Mouse (Mus musculus): Measurements from ENCODE around the gene Acsm4. TPM values are rescaled to one million over a fixed set of nuclear protein-coding genes. Genes with fewer than 3 reads are reported as not detected.
"Not testable (repeated sequence)": the region's sequence is repeated elsewhere in the genome, so short reads cannot be mapped to it uniquely, and the experiment has no call there.

The Acsm4 gene
- polyA plus RNA-seq, 1 experiment from 2014 or later: not detected

GRCm38 (mm10) chr7:119694926-119695325, 5.1 kb downstream of the Acsm4 start:
- Histone ChIP-seq H3K4me2 (replicated peaks; ENCODE audit: low read depth, low read length) (no peak overlapping the region), H3K4me1 (ENCODE audit: control insufficient read depth, insufficient read depth, low read length) (no peaks in the 10 kb centered on the region), H3K9ac (replicated peaks; ENCODE audit: low read depth, low read length) (no peak overlapping the region), H3K4me3 (ENCODE audit: low read depth, low read length) (no peak overlapping the region), H3K27me3 (ENCODE audit: control insufficient read depth, insufficient read depth, low read length) (no peaks in the 10 kb centered on the region), H3K27ac (ENCODE audit: low read length) (no peak overlapping the region), H3K36me3 (ENCODE audit: control insufficient read depth, insufficient read depth, low read length) (no peaks in the 10 kb centered on the region), H3K9me3 (ENCODE audit: control insufficient read depth, low read depth, low read length) (no peaks in the 10 kb centered on the region)
- WGBS: 68% methylated on average over 1 of the region's 1 CpGs
- ATAC-seq (ENCODE audit: insufficient number of reproducible peaks, insufficient read depth, low FRiP score, low read depth): no peak

- Histone ChIP-seq H3K27ac (ENCODE audit: low read length) (no peak overlapping the region), H3K4me1 (ENCODE audit: control insufficient read depth, insufficient read depth, low read length) (no peaks in the 10 kb centered on the region), H3K36me3 (ENCODE audit: control insufficient read depth, insufficient read depth, low read length) (peaks cover 33% of the 10 kb centered on the region), H3K27me3 (ENCODE audit: control insufficient read depth, insufficient read depth, low read length) (no peaks in the 10 kb centered on the region), H3K4me3 (ENCODE audit: low read depth, low read length) (no peak overlapping the region), H3K9me3 (ENCODE audit: control insufficient read depth, low read depth, low read length) (no peaks in the 10 kb centered on the region), H3K4me2 (replicated peaks; ENCODE audit: low read depth, low read length) (no peak overlapping the region), H3K9ac (replicated peaks; ENCODE audit: low read depth, low read length) (no peak overlapping the region)
- no peak for ATAC-seq (ENCODE audit: insufficient number of reproducible peaks, insufficient read depth, low FRiP score, low read depth)
- WGBS: 90% methylated on average over 7 of the region's 7 CpGs
These were observed 24.3 kb downstream of the Acsm4 start for GRCm38 (mm10) chr7:119714111-119714510.

GRCm38 (mm10) chr7:119720253-119720946, 30.6 kb downstream of the Acsm4 start, which contains the start of gene Thumpd1:
Thumpd1 (minus strand) TSS chr7:119720798.
- Histone ChIP-seq H3K4me2 (replicated peaks; ENCODE audit: low read depth, low read length) (peak within 1 kb of the TSS; percentile 76), H3K4me3 (ENCODE audit: low read depth, low read length) (peak within 1 kb of the TSS; percentile 97), H3K27me3 (ENCODE audit: control insufficient read depth, insufficient read depth, low read length) (no peaks in the 10 kb centered on the region), H3K9me3 (ENCODE audit: control insufficient read depth, low read depth, low read length) (no peaks in the 10 kb centered on the region), H3K27ac (ENCODE audit: low read length) (peak within 1 kb of the TSS; percentile 58; the same call in 1 of the 2 replicates), H3K36me3 (ENCODE audit: control insufficient read depth, insufficient read depth, low read length) (peaks cover 28% of the 10 kb centered on the region), H3K4me1 (ENCODE audit: control insufficient read depth, insufficient read depth, low read length) (peaks cover 4% of the 10 kb centered on the region; the same call in 1 of the 2 replicates), H3K9ac (replicated peaks; ENCODE audit: low read depth, low read length) (peak within 1 kb of the TSS; percentile 76)
- WGBS: under 1% methylated on average over 60 of the region's 60 CpGs
- peak; percentile 93 for ATAC-seq (ENCODE audit: insufficient number of reproducible peaks, insufficient read depth, low FRiP score, low read depth)

GRCm38 (mm10) chr7:119720947-119721310, 31.1 kb downstream of the Acsm4 start:
- WGBS: 12% methylated on average over 8 of the region's 8 CpGs
- ATAC-seq (ENCODE audit: insufficient number of reproducible peaks, insufficient read depth, low FRiP score, low read depth): peak; percentile 12; the same call in 1 of the 2 replicates
- Histone ChIP-seq H3K4me1 (ENCODE audit: control insufficient read depth, insufficient read depth, low read length) (peaks cover 4% of the 10 kb centered on the region; the same call in 1 of the 2 replicates), H3K27ac (ENCODE audit: low read length) (no peak overlapping the region), H3K9ac (replicated peaks; ENCODE audit: low read depth, low read length) (peak overlapping the region; percentile 38), H3K27me3 (ENCODE audit: control insufficient read depth, insufficient read depth, low read length) (no peaks in the 10 kb centered on the region), H3K4me2 (replicated peaks; ENCODE audit: low read depth, low read length) (peak overlapping the region; percentile 76), H3K4me3 (ENCODE audit: low read depth, low read length) (peak overlapping the region; percentile 97), H3K9me3 (ENCODE audit: control insufficient read depth, low read depth, low read length) (no peaks in the 10 kb centered on the region), H3K36me3 (ENCODE audit: control insufficient read depth, insufficient read depth, low read length) (peaks cover 23% of the 10 kb centered on the region)

- ATAC-seq (ENCODE audit: insufficient number of reproducible peaks, insufficient read depth, low FRiP score, low read depth): no peak
- 90% methylated on average over 2 of the region's 2 CpGs for WGBS
- Histone ChIP-seq H3K36me3 (ENCODE audit: control insufficient read depth, insufficient read depth, low read length) (no peaks in the 10 kb centered on the region), H3K4me2 (replicated peaks; ENCODE audit: low read depth, low read length) (no peak overlapping the region), H3K4me3 (ENCODE audit: low read depth, low read length) (no peak overlapping the region), H3K4me1 (ENCODE audit: control insufficient read depth, insufficient read depth, low read length) (no peaks in the 10 kb centered on the region), H3K27me3 (ENCODE audit: control insufficient read depth, insufficient read depth, low read length) (no peaks in the 10 kb centered on the region), H3K9ac (replicated peaks; ENCODE audit: low read depth, low read length) (no peak overlapping the region), H3K27ac (ENCODE audit: low read length) (no peak overlapping the region), H3K9me3 (ENCODE audit: control insufficient read depth, low read depth, low read length) (no peaks in the 10 kb centered on the region)
These were observed 37.8 kb downstream of the Acsm4 start for GRCm38 (mm10) chr7:119727621-119728020.

- H3K4me3 ChIP-seq (ENCODE audit: low read depth, low read length); H3K4me1 ChIP-seq (ENCODE audit: control insufficient read depth, insufficient read depth, low read length); H3K9me3 ChIP-seq (ENCODE audit: control insufficient read depth, low read depth, low read length); H3K9ac ChIP-seq (replicated peaks; ENCODE audit: low read depth, low read length); H3K27ac ChIP-seq (ENCODE audit: low read length); H3K36me3 ChIP-seq (ENCODE audit: control insufficient read depth, insufficient read depth, low read length); ATAC-seq (ENCODE audit: insufficient number of reproducible peaks, insufficient read depth, low FRiP score, low read depth); H3K27me3 ChIP-seq (ENCODE audit: control insufficient read depth, insufficient read depth, low read length); H3K4me2 ChIP-seq (replicated peaks; ENCODE audit: low read depth, low read length): not testable (repeated sequence)
- WGBS: 86% methylated on average over 4 of the region's 4 CpGs
These were observed 41.4 kb downstream of the Acsm4 start for GRCm38 (mm10) chr7:119731262-119731661.

GRCm38 (mm10) chr7:119738877-119739276, 49.1 kb downstream of the Acsm4 start:
- Histone ChIP-seq H3K4me3 (ENCODE audit: low read depth, low read length) (no peak overlapping the region), H3K9ac (replicated peaks; ENCODE audit: low read depth, low read length) (no peak overlapping the region), H3K4me2 (replicated peaks; ENCODE audit: low read depth, low read length) (no peak overlapping the region), H3K4me1 (ENCODE audit: control insufficient read depth, insufficient read depth, low read length) (no peaks in the 10 kb centered on the region), H3K27me3 (ENCODE audit: control insufficient read depth, insufficient read depth, low read length) (no peaks in the 10 kb centered on the region), H3K36me3 (ENCODE audit: control insufficient read depth, insufficient read depth, low read length) (no peaks in the 10 kb centered on the region), H3K27ac (ENCODE audit: low read length) (no peak overlapping the region), H3K9me3 (ENCODE audit: control insufficient read depth, low read depth, low read length) (no peaks in the 10 kb centered on the region)
- no peak for ATAC-seq (ENCODE audit: insufficient number of reproducible peaks, insufficient read depth, low FRiP score, low read depth)
- WGBS: 90% methylated on average over 2 of the region's 2 CpGs

- not testable (repeated sequence) for H3K27ac ChIP-seq (ENCODE audit: low read length); H3K4me1 ChIP-seq (ENCODE audit: control insufficient read depth, insufficient read depth, low read length); H3K9me3 ChIP-seq (ENCODE audit: control insufficient read depth, low read depth, low read length); H3K36me3 ChIP-seq (ENCODE audit: control insufficient read depth, insufficient read depth, low read length); H3K27me3 ChIP-seq (ENCODE audit: control insufficient read depth, insufficient read depth, low read length); H3K9ac ChIP-seq (replicated peaks; ENCODE audit: low read depth, low read length)
- 0 out of 2 replicates have a peak, but pooled peaks have one; percentile 61 for ATAC-seq (ENCODE audit: insufficient number of reproducible peaks, insufficient read depth, low FRiP score, low read depth)
- H3K4me2 ChIP-seq (replicated peaks; ENCODE audit: low read depth, low read length): peak overlapping the region; percentile 35
- WGBS: 2% methylated on average over 22 of the region's 44 CpGs
- peak overlapping the region; percentile 23 for H3K4me3 ChIP-seq (ENCODE audit: low read depth, low read length)
These were observed 50.1 kb downstream of the Acsm4 start for GRCm38 (mm10) chr7:119739798-119740468.

Data from stomach, embryonic 14.5 days (tissue).